Mouse (Mus musculus) limb, embryonic 12.5 days (tissue): Measurements from ENCODE around the gene Rhbdd1. TPM values are rescaled to one million over a fixed set of nuclear protein-coding genes. Genes with fewer than 3 reads are reported as not detected.

Experiments used
- ATAC-seq: fragments of 200-750 bp; cut with Nextera tagmentation; 2 replicates; pipeline ENCODE4 v1.8.0; 2017; ENCODE audit warnings: low read depth, moderate TSS enrichment; ENCODE audit not compliant: insufficient number of reproducible peaks, insufficient read depth, low FRiP score, low TSS enrichment
- H3K27ac ChIP-seq: fragments of 300-500 bp; sonication (generic); 2 replicates; pipeline ENCODE4 v1.5.1; 2016; ENCODE audit warnings: mild to moderate bottlenecking, moderate library complexity
- H3K27me3 ChIP-seq: fragments of 300-500 bp; sonication (generic); 2 replicates; pipeline ENCODE4 v1.6.1; 2016; ENCODE audit warnings: mild to moderate bottlenecking, moderate library complexity
- H3K36me3 ChIP-seq: fragments of 300-500 bp; sonication (generic); 2 replicates; pipeline ENCODE4 v1.6.1; 2016; ENCODE audit warnings: mild to moderate bottlenecking, moderate library complexity
- H3K4me1 ChIP-seq: fragments of 300-500 bp; sonication (generic); replicated peaks from 2 replicates; pipeline ENCODE4 v1.6.1; 2016
- H3K4me2 ChIP-seq: fragments of 300-500 bp; sonication (generic); 2 replicates; pipeline ENCODE4 v1.6.1; 2016; ENCODE audit warnings: mild to moderate bottlenecking, moderate library complexity
- H3K4me3 ChIP-seq: fragments of 300-500 bp; sonication (generic); replicated peaks from 2 replicates; pipeline ENCODE4 v1.5.1; 2016; ENCODE audit warnings: mild to moderate bottlenecking
- H3K9ac ChIP-seq: fragments of 300-500 bp; sonication (generic); replicated peaks from 2 replicates; pipeline ENCODE4 v1.6.1; 2016; ENCODE audit warnings: mild to moderate bottlenecking, moderate library complexity
- H3K9me3 ChIP-seq: fragments of 300-500 bp; sonication (generic); 2 replicates; pipeline ENCODE4 v1.6.1; 2016; ENCODE audit warnings: mild to moderate bottlenecking, moderate library complexity
- WGBS: fragments of 180-500 bp; shearing (Covaris S2); methylation state at CpG from one replicate; pipeline ENCODE4 v1.1.7; 2016; 5-methylcytosine and 5-hydroxymethylcytosine counted together
- polyA plus RNA-seq: library from polyadenylated mRNA; unstranded; fragments of >200 nt; fragmentation: Nextera tagmentation; extraction: Ambion mirVana; gene quantifications from 2 replicates; pipeline ENCODE4 v1.2.1, GENCODE M21; 2016

Rhbdd1 gene
- polyA plus RNA-seq, 1 experiment from 2014 or later, result 7.7 TPM

DNA sequence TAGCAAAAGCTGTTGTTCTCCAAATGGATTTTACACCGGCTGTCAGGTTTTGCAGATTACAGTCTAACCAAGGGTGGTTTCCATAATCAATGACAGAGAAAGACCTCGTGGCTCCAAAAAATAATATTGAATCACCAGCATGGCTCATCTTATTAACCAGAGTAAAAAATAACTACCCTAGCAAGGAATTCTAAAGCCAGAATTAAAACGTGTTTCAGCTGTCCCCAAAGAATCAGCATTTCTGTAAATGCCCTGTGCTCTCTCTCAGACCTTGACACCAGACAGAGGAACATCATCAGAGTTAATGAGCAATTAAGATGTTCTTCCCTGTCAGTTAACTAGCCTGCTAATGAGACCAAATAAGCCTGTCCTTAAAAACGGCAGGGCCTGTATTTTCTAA, 79.1 kb downstream of the Rhbdd1 start:
- Histone ChIP-seq H3K27ac (no peak overlapping the region), H3K27me3 (no peaks in the 10 kb centered on the region), H3K9me3 (no peaks in the 10 kb centered on the region), H3K4me3 (no peak overlapping the region), H3K4me2 (no peak overlapping the region), H3K36me3 (no peaks in the 10 kb centered on the region), H3K4me1 (no peaks in the 10 kb centered on the region), H3K9ac (no peak overlapping the region)
- 62% methylated on average over 4 of the region's 4 CpGs for WGBS
- no peak for ATAC-seq

GRCm38 (mm10) chr1:82407786-82408185, 91.5 kb downstream of the Rhbdd1 start:
- WGBS, result 60% methylated on average over 3 of the region's 3 CpGs
- Histone ChIP-seq H3K4me3 (no peak overlapping the region), H3K9ac (no peak overlapping the region), H3K9me3 (no peaks in the 10 kb centered on the region), H3K4me2 (no peak overlapping the region), H3K4me1 (peaks cover 11% of the 10 kb centered on the region), H3K36me3 (no peaks in the 10 kb centered on the region), H3K27me3 (no peaks in the 10 kb centered on the region), H3K27ac (no peak overlapping the region)
- no peak for ATAC-seq

DNA sequence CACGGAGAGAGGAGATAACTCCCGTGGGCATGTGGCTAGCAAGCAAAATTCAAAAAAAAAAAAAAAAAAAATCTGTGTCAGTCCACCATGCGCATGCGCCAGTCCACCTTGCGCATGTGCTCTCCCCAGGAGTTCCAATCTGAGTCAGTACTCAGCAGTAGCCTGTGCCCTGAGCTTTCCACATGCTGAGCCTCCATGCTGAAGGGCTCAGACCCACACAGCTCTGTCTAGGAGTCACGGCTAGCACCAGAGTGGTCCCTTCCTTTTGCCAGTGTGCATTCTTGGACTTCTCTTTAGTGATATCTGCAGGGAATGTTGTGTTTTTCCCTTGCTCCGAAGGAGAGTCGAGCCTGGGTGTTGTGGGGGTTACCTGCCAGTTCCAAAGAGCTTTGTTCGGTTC, 93.0 kb downstream of the Rhbdd1 start:
- ATAC-seq, result no peak
- H3K4me2 ChIP-seq, result no peak overlapping the region
- H3K27ac ChIP-seq, result no peak overlapping the region
- WGBS, result 88% methylated on average over 9 of the region's 9 CpGs
- H3K27me3 ChIP-seq, result no peaks in the 10 kb centered on the region
- H3K4me1 ChIP-seq, result peaks cover 11% of the 10 kb centered on the region
- no peaks in the 10 kb centered on the region for H3K36me3 ChIP-seq
- no peak overlapping the region for H3K9ac ChIP-seq
- H3K4me3 ChIP-seq, result no peak overlapping the region
- no peaks in the 10 kb centered on the region for H3K9me3 ChIP-seq

- no peak overlapping the region for H3K4me3 ChIP-seq
- H3K36me3 ChIP-seq, result no peaks in the 10 kb centered on the region
- WGBS, result 59% methylated on average over 3 of the region's 3 CpGs
- H3K27ac ChIP-seq, result no peak overlapping the region
- no peak overlapping the region for H3K4me2 ChIP-seq
- no peaks in the 10 kb centered on the region for H3K27me3 ChIP-seq
- no peak for ATAC-seq
- no peaks in the 10 kb centered on the region for H3K9me3 ChIP-seq
- H3K4me1 ChIP-seq, result peaks cover 11% of the 10 kb centered on the region
- no peak overlapping the region for H3K9ac ChIP-seq
These were observed 94.3 kb downstream of the Rhbdd1 start for GRCm38 (mm10) chr1:82410548-82410947.

GRCm38 (mm10) chr1:82411521-82411920, 95.3 kb downstream of the Rhbdd1 start:
- Histone ChIP-seq H3K4me2 (no peak overlapping the region), H3K27ac (no peak overlapping the region), H3K9me3 (no peaks in the 10 kb centered on the region), H3K4me1 (peaks cover 11% of the 10 kb centered on the region), H3K36me3 (no peaks in the 10 kb centered on the region), H3K27me3 (no peaks in the 10 kb centered on the region), H3K9ac (no peak overlapping the region), H3K4me3 (no peak overlapping the region)
- 67% methylated on average over 5 of the region's 5 CpGs for WGBS
- no peak for ATAC-seq

GRCm38 (mm10) chr1:82412085-82412484, 95.8 kb downstream of the Rhbdd1 start:
- Histone ChIP-seq H3K27ac (no peak overlapping the region), H3K9ac (no peak overlapping the region), H3K4me2 (no peak overlapping the region), H3K27me3 (no peaks in the 10 kb centered on the region), H3K36me3 (no peaks in the 10 kb centered on the region), H3K4me1 (peaks cover 11% of the 10 kb centered on the region), H3K9me3 (no peaks in the 10 kb centered on the region), H3K4me3 (no peak overlapping the region)
- WGBS, result 68% methylated on average over 4 of the region's 4 CpGs
- ATAC-seq, result no peak

- peaks cover 11% of the 10 kb centered on the region for H3K4me1 ChIP-seq
- no peak overlapping the region for H3K9ac ChIP-seq
- H3K4me3 ChIP-seq, result no peak overlapping the region
- no peaks in the 10 kb centered on the region for H3K27me3 ChIP-seq
- no peaks in the 10 kb centered on the region for H3K9me3 ChIP-seq
- 79% methylated on average over 3 of the region's 3 CpGs for WGBS
- H3K4me2 ChIP-seq, result no peak overlapping the region
- H3K27ac ChIP-seq, result no peak overlapping the region
- no peak for ATAC-seq
- no peaks in the 10 kb centered on the region for H3K36me3 ChIP-seq
These were observed 98.3 kb downstream of the Rhbdd1 start for GRCm38 (mm10) chr1:82414434-82415045.

DNA sequence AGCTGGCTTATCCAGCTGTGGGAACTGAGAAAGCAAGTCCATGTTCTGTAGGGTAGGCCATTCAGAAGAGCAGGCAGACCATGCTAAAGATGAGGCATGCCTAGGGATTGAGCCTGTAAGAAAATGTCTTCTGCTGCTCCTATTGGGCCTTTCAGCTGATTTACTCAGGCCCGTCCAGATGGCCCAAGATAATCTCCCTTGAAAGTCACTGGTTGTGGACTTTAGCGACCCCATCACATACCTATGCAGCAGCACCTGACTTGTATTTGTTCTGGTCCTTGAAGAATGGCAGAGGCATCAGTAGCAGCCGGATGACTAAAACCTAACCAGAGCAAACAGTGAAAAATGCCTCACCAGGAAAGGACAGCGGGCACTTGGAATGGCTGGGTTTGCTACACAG, 99.4 kb downstream of the Rhbdd1 start:
- Histone ChIP-seq H3K36me3 (no peaks in the 10 kb centered on the region), H3K9ac (no peak overlapping the region), H3K27ac (no peak overlapping the region), H3K27me3 (no peaks in the 10 kb centered on the region), H3K4me3 (no peak overlapping the region), H3K9me3 (no peaks in the 10 kb centered on the region), H3K4me2 (no peak overlapping the region), H3K4me1 (peaks cover 11% of the 10 kb centered on the region)
- no peak for ATAC-seq
- 80% methylated on average over 4 of the region's 4 CpGs for WGBS

DNA sequence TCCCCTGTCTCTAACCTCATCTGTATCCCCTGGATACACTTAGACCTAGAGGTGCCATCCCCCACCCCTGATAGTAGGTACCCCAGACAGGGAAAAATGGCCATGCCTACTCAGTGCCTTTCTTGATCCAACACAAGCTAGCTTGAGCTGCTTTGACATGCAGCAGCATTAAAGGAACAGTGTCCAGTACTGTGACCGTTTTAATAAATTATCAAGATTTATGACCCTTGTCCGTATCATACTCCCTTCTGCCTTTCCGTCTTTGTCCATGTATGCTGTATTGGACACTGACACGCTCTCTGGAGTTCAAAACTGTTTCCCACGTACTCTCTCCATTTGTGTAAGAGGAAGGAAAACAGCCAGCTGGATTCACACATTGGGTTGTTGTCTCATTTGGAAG, 111.5 kb downstream of the Rhbdd1 start:
- Histone ChIP-seq H3K27ac (no peak overlapping the region), H3K9me3 (no peaks in the 10 kb centered on the region), H3K4me3 (no peak overlapping the region), H3K9ac (no peak overlapping the region), H3K4me1 (peaks cover 5% of the 10 kb centered on the region; the same call in 1 of the 2 replicates), H3K4me2 (no peak overlapping the region), H3K36me3 (no peaks in the 10 kb centered on the region), H3K27me3 (no peaks in the 10 kb centered on the region)
- no peak for ATAC-seq
- WGBS, result 87% methylated on average over 5 of the region's 5 CpGs

- no peak for ATAC-seq
- Histone ChIP-seq H3K36me3 (no peaks in the 10 kb centered on the region), H3K27ac (no peak overlapping the region), H3K4me3 (no peak overlapping the region), H3K4me2 (no peak overlapping the region), H3K9me3 (no peaks in the 10 kb centered on the region), H3K4me1 (peaks cover 5% of the 10 kb centered on the region), H3K9ac (no peak overlapping the region), H3K27me3 (no peaks in the 10 kb centered on the region)
- 60% methylated on average over 1 of the region's 1 CpGs for WGBS
These were observed 112.8 kb downstream of the Rhbdd1 start for GRCm38 (mm10) chr1:82429061-82429460.

GRCm38 (mm10) chr1:82432919-82433648, 116.8 kb downstream of the Rhbdd1 start:
- peak; percentile 67 for ATAC-seq
- Histone ChIP-seq H3K9ac (no peak overlapping the region), H3K27ac (no peak overlapping the region), H3K4me2 (no peak overlapping the region), H3K36me3 (no peaks in the 10 kb centered on the region), H3K27me3 (no peaks in the 10 kb centered on the region), H3K4me3 (no peak overlapping the region), H3K4me1 (peaks cover 5% of the 10 kb centered on the region), H3K9me3 (no peaks in the 10 kb centered on the region)
- 61% methylated on average over 15 of the region's 15 CpGs for WGBS

GRCm38 (mm10) chr1:82433649-82434005, 117.4 kb downstream of the Rhbdd1 start:
- Histone ChIP-seq H3K9me3 (no peaks in the 10 kb centered on the region), H3K4me2 (no peak overlapping the region), H3K36me3 (no peaks in the 10 kb centered on the region), H3K27me3 (no peaks in the 10 kb centered on the region), H3K27ac (no peak overlapping the region), H3K9ac (no peak overlapping the region), H3K4me1 (peaks cover 5% of the 10 kb centered on the region), H3K4me3 (no peak overlapping the region)
- ATAC-seq, result peak; percentile 27; the same call in 1 of the 2 replicates
- 76% methylated on average over 5 of the region's 5 CpGs for WGBS
